Mouse (Mus musculus): Measurements from ENCODE around the gene Tet2.

GRCm38 (mm10) chr3:133544551-133545303, at the start of gene Tet2:
- TF ChIP-seq POLR2A (IDR thresholded peaks at IDR 0.05; ENCODE audit: insufficient read length, low read depth) (no peak), MAX (IDR thresholded peaks at IDR 0.05; ENCODE audit: low read depth) (no peak), MYOD1 (IDR thresholded peaks at IDR 0.05; ENCODE audit: control insufficient read depth in 1 of 3, insufficient read length in 2 of 3, low read depth in 2 of 3) (no peak), SRF (IDR thresholded peaks at IDR 0.05; ENCODE audit: control insufficient read depth, insufficient read length, low read depth) (no peak), USF1 (IDR thresholded peaks at IDR 0.05; ENCODE audit: low read depth) (peak; percentile 38), TCF12 (IDR thresholded peaks at IDR 0.05; ENCODE audit: insufficient read depth, poor library complexity, severe bottlenecking) (no peak), TCF3 (IDR thresholded peaks at IDR 0.05; ENCODE audit: insufficient read length, low read depth) (no peak), E2F4 (IDR thresholded peaks at IDR 0.05; ENCODE audit: insufficient read depth) (no peak), POLR2AphosphoS2 (IDR thresholded peaks at IDR 0.05; ENCODE audit: insufficient read length, low read depth) (no peak), CEBPB (IDR thresholded peaks at IDR 0.05; ENCODE audit: insufficient read depth, poor library complexity, severe bottlenecking) (no peak), REST (IDR thresholded peaks at IDR 0.05; ENCODE audit: insufficient read depth, insufficient read length) (no peak)
